Mouse (Mus musculus) adrenal gland, adult 18-20 months (tissue): ENCODE results near the gene Celf5. TPM values are rescaled to one million over a fixed set of nuclear protein-coding genes. Genes with fewer than 3 reads are reported as not detected.
"Not testable (repeated sequence)": the region's sequence is repeated elsewhere in the genome, so short reads cannot be mapped to it uniquely, and the experiment has no call there.

ENCODE experiments used
- DNase-seq, 2 experiments: peaks; one replicate each; pipeline ENCODE4 v3.0.0; 2021 to 2022; ENCODE audit warnings: low spot score in 2 of 2
- total RNA-seq, 2 experiments: library from RNA; stranded (reverse); gene quantifications; 1 replicate in 1 of 2; 2 replicates in 1 of 2; pipeline ENCODE4 v1.2.3; 2021

Celf5 gene
- total RNA-seq, 2 experiments from 2014 or later = 0.42 to 0.50 TPM

- no peak for DNase-seq
Measured at GRCm38 (mm10) chr10:81456983-81457563, 25.4 kb downstream of the Celf5 start.

- no peak for DNase-seq
Measured at GRCm38 (mm10) chr10:81455181-81455895, 27.2 kb downstream of the Celf5 start, which contains the start of gene Nfic. Gene Nfic, minus strand, starts transcription at chr10:81455635.

GRCm38 (mm10) chr10:81454106-81454505 lies 28.4 kb downstream of the Celf5 start:
- no peak for DNase-seq

- DNase-seq = no peak
Measured at GRCm38 (mm10) chr10:81452947-81453288, 29.6 kb downstream of the Celf5 start.

- no peak for DNase-seq
Measured at GRCm38 (mm10) chr10:81452237-81452946, 30.1 kb downstream of the Celf5 start.

GRCm38 (mm10) chr10:81451365-81451745 lies 31.2 kb downstream of the Celf5 start:
- no peak for DNase-seq

- DNase-seq = peak in 1 of 2 experiments; percentile 15
Measured at GRCm38 (mm10) chr10:81450641-81451364, 31.7 kb downstream of the Celf5 start.

GRCm38 (mm10) chr10:81450140-81450539 lies 32.4 kb downstream of the Celf5 start:
- peak; percentile 85 for DNase-seq

GRCm38 (mm10) chr10:81445516-81445915 lies 37.0 kb downstream of the Celf5 start:
- DNase-seq = not testable (repeated sequence)

GRCm38 (mm10) chr10:81441019-81441418 lies 41.5 kb downstream of the Celf5 start:
- no peak for DNase-seq

GRCm38 (mm10) chr10:81435436-81435835 lies 47.1 kb downstream of the Celf5 start:
- DNase-seq = peak; percentile 53 to 67

GRCm38 (mm10) chr10:81434361-81435263 lies 47.9 kb downstream of the Celf5 start:
- DNase-seq = no peak

GRCm38 (mm10) chr10:81433541-81434289 lies 48.8 kb downstream of the Celf5 start:
- peak in 1 of 2 experiments; percentile 29 for DNase-seq

GRCm38 (mm10) chr10:81432868-81433262 lies 49.6 kb downstream of the Celf5 start:
- DNase-seq = peak; percentile 80 to 82

- peak; percentile 25 to 38 for DNase-seq
Measured at GRCm38 (mm10) chr10:81432169-81432867, 50.2 kb downstream of the Celf5 start.

GRCm38 (mm10) chr10:81431526-81432168 lies 50.9 kb downstream of the Celf5 start:
- DNase-seq = peak; percentile 15 to 24

- peak; percentile 63 to 70 for DNase-seq
Measured at GRCm38 (mm10) chr10:81430831-81431525, 51.5 kb downstream of the Celf5 start.
